Mouse (Mus musculus) A20 (cell line): ENCODE data around the gene Tesk1.

Experiments
- DNase-seq: peaks from one replicate; pipeline ENCODE4 v3.0.0-alpha.2; 2011; ENCODE audit warnings: low read depth, low spot score

Tesk1 gene

GRCm38 (mm10) chr4:43418973-43419656 is 22.6 kb upstream of the Tesk1 start:
- DNase-seq: no peak

DNA sequence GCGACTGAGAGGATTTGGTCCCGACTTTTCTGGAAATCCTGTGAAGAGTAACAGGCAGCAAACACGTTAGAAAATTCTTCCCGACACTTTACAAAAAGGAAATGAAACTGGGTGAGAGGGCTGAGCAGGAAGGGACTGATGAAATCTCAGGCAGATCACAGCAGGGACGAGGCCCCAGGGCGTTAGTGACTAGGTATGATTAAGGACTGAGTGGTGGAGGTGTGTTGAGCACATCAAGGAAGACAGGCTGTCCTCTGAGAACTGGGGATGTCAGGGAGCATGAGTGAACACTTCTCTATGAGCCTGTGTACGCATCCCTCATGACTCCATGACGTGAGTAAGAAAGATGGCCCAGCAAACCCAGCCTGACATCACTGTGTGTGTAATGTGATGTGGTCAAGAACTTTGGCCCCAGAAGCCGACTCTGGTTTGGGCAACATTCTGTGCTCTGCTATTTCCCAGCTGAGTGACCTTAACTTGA is 21.9 kb upstream of the Tesk1 start:
- peak; percentile 15 for DNase-seq

DNA sequence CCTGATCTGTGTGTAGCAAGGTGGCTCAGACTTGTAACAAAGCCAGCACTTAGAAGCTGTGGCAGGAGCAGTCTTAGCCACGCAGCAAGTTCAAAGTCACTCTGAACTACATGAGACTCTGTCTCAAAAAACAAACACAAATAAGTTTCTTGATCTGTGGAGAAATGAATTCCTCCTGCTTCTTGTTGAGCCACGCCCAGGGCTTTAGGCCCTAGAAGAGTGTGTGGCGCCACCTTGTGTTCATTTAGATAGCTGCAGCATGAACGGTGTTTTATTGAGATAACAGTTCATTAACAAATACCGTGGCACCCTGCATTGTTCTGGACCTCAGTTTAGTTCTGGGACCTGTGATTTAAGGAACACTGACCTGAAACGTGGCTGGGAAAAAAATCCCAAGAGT is 21.4 kb upstream of the Tesk1 start:
- DNase-seq: peak; percentile 81

DNA sequence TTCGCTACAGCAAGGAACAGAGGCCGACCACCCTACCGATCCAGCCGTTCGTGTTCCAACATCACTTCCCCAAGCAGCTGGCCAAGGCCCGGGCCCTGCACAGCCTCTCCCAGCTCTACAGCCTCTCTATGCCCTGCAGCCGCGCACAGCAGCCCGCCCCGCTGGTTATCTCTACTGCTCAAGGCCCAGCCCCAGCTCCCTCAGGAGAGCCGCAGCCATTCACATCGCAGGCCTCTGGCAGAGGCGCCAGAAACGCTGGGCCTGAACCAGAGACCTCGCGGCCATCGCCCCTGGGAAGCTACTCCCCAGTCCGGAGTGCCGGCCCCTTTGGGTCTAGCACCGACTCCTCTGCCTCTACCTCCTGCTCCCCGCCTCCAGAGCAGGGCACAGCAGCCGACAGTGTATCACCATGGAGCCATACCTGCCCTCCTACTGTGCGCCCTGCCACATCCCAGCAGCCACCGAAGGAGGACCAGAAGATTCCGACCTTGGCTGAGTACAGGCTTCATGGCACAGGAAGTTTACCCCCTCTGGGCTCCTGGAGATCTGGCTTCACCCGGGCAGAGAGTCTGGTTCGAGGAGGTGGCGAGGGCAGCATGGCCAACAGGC is 20.0 kb upstream of the Tesk1 start:
- DNase-seq: no peak

GRCm38 (mm10) chr4:43423267-43423934 is 18.3 kb upstream of the Tesk1 start:
- DNase-seq: no peak

GRCm38 (mm10) chr4:43424072-43424471 is 17.7 kb upstream of the Tesk1 start:
- no peak for DNase-seq

DNA sequence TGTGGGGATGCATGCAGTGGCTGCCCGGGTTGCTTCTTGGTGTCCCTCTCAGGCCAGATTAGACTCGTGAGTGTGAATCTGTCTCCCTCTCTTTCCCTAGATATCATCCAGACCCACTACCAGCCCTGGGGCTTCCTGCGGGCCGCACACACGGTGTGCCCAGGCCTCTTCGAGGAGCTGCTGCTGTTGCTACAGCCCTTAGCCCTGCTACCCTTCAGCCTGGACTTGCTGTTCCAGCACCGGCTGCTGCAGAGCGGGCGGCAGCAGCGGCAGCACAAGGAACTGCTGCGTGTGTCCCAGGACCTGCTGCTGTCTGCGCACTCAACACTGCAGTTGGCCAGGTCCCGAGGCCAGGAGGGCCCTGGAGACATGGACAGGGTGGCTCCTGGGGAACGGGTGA is 16.5 kb upstream of the Tesk1 start:
- DNase-seq: no peak

- DNase-seq: no peak
Measured at GRCm38 (mm10) chr4:43425648-43426380, 15.9 kb upstream of the Tesk1 start.

GRCm38 (mm10) chr4:43426487-43426886 is 15.3 kb upstream of the Tesk1 start:
- DNase-seq: no peak

DNA sequence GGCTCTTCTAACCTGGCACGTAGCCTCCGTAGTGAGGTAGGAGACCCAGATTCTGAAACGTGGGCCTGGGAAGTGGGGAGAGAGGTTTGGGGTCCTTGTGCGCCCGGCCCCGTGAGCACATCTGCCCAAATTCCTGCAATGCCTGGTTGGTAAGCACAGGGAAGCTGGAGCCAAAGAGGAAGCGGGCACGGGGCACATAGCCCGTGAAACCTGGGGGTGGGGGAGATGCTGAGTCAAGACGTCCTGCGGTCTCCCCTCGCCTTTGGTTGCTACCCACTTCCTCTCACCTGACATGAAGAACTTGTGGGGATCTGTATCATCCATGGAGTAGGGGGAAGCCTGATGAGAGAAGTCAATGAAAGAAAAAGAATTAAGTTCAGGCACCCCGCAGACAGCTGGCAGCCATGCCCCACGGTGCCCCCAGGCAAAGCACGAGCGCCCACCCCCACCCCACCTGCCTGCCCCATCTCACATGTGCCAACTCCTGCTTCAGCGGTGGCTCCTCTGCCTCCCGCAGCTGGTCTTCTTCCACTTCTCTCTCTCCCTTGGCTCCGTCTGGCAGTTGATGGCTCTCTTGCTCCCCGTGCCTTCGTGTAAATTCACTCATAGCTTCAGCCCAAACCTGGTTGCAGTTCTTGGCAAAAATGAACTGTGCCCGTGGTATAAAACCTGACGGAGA is 14.1 kb upstream of the Tesk1 start:
- DNase-seq: no peak

- no peak for DNase-seq
Measured at GRCm38 (mm10) chr4:43428180-43428861, 13.4 kb upstream of the Tesk1 start.

DNA sequence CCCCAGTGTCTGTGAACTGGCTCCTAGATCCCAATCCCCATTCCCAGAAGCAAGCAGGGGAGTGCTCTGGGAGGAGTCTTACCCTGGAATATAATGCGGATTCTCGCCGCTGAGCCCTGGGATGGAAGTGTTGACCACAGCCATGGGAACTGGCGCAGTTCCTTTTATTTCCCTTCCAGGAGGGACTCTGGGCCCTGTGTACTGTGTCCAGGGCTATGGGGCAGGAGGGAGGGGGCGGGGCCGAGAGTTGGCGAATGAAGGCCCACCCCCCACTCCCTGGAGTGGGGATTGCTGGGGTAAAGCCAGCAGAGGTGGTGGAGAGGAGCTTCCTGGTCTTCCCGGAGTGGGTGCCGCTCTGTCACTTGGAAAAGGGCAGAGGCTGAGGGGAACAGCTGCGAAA is 12.8 kb upstream of the Tesk1 start, which contains the start of gene Fam166b:
TSS of gene Fam166b (minus strand) at position 189 of the 400 bp plus-strand sequence.
- no peak for DNase-seq

DNA sequence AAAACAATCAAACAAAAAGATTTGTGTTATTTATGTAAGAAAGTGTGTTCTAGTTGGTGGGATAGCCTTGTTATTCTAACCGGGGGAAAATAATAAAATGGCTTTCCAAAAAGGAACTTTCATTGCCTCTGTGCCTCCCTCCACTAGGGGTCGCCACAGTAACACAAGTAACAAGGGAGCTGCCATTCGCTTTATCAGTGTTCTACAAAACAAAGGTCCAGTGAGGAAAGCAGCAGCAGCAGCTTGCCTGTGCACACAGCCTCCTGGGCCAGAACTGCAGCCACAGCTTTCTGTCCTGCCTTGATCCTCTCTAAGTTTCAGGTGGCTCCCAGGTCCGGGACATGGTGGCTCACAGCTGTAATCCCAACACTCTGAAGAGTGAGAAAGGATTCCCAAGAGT is 10.0 kb upstream of the Tesk1 start:
- peak; percentile 78 for DNase-seq

DNA sequence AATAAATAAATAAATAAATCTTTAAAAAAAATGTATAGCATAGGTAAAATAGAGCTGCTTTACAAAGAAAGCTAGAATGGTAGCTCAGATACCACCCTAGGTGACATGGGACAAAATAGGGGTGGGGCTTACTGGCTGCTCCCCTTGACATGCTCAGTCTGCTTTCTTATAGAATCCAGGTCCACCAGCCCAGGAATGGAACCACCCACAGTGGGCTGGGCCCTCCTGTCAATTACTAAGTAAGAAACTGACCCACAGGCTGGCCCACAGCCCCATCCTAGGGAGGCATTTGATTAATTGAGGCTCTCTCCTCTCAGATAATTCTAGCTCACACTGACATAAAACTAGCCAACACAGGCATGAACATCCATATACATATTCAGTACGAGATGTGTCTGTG is 8.9 kb upstream of the Tesk1 start:
- no peak for DNase-seq

- peak; percentile 100 for DNase-seq
Measured at GRCm38 (mm10) chr4:43442044-43442443, 305 bp downstream of the Tesk1 start.

DNA sequence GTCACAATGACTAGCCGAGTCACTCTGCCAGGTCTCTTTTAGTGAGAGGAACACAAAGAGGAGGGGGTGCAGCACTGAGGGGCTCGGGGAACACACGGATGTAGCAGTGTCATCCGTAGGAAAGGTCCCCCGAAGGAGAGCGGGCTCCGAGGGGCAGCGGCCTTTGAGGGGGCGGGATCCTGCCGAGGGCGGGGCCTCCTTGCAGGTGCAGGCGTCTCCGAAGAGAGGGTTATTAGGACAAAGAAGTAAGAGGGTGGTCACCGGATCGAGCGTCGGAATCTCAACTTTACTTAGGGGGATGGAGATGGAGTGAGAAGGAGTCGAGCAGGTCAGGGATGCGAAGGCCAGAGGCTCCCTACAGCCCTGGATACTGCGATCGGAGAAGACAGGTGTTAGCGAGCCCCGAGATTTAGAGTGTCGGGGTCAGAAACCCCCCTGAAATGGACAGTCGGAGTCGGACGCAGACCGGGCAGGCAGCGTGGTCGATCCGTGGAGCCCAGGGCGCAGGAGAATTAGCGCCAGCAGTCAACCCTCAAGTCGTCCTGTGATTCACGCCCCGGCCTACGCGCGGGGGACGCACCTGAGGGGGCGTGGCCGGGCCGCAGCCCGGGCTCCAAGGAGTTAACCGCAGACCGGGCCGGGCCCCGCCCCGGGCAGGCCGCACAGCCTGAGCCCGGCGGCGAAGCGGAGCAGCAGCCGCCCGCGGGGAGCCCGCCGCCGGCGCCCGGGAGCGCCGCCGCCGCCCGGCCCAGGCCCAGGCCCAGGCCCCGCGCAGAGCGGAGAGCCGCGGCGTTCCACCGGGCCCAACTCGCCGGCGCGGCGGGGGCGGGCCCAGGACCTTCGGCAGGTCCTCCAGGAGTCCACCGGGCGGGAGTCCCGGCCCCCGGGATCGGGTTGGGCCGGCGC is 970 bp downstream of the Tesk1 start:
- peak; percentile 83 for DNase-seq

DNA sequence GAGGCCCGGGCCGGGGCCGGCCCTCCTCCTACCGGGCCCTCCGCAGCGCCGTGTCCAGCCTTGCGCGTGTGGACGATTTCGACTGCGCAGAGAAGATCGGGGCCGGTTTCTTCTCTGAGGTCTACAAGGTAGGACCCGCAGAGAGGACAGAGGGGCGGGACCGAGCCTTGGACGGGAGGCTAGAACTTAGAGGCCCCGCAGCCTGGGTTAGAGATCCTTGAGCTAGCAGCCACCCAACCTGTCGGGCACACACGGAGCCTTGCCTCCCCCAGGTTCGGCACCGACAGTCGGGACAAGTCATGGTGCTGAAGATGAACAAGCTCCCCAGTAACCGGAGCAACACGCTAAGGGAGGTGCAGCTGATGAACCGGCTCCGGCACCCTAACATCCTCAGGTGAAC is 1.8 kb downstream of the Tesk1 start:
- DNase-seq: peak; percentile 54

DNA sequence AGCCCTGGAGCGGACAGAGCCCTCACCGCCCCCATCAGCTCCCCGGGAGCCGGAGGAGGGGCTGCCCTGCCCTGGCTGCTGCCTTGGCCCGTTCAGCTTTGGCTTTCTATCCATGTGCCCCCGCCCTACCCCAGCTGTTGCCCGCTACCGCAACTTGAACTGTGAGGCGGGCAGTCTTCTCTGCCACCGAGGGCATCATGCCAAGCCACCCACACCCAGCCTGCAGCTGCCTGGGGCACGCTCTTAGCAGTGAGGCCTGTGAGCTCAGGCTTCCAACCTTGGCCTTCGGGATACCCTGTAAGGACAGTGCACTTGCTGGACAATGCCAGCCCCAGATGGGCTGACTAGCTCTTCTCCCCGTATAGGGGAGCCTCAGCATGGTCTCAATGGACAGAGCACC is 5.5 kb downstream of the Tesk1 start:
- no peak for DNase-seq

- DNase-seq: no peak
Measured at GRCm38 (mm10) chr4:43448554-43448953, 6.8 kb downstream of the Tesk1 start.

GRCm38 (mm10) chr4:43452315-43452714 is 10.6 kb downstream of the Tesk1 start:
- DNase-seq: no peak
